Mouse (Mus musculus) bone marrow macrophage, adult 2 months (primary cell): ENCODE data around the gene Qprt. TPM values are rescaled to one million over a fixed set of nuclear protein-coding genes. Genes with fewer than 3 reads are reported as not detected.

Experiments
- H3K27ac ChIP-seq: 2 replicates; pipeline ENCODE4 v1.5.1; 2012; ENCODE audit warnings: low read depth, low read length; ENCODE audit not compliant: insufficient read depth
- H3K4me1 ChIP-seq: 2 replicates; pipeline ENCODE4 v1.6.1; 2012; ENCODE audit warnings: low read length; ENCODE audit not compliant: control insufficient read depth, insufficient read depth
- H3K4me3 ChIP-seq: 2 replicates; pipeline ENCODE4 v1.5.1; 2012; ENCODE audit warnings: mild to moderate bottlenecking, low read length, moderate library complexity; ENCODE audit not compliant: insufficient read depth
- CTCF ChIP-seq: IDR thresholded peaks from 2 replicates; pipeline ENCODE4 v1.5.1; 2012; ENCODE audit warnings: low read depth, mild to moderate bottlenecking, low read length, moderate library complexity
- POLR2A ChIP-seq: IDR thresholded peaks from 2 replicates; pipeline ENCODE4 v1.6.1; 2012; ENCODE audit warnings: mild to moderate bottlenecking, low read depth, low read length, borderline replicate concordance
- polyA plus RNA-seq: library from polyadenylated mRNA; stranded (reverse); fragments of >200 nt; gene quantifications from 2 replicates; pipeline ENCODE4 v1.2.4, GENCODE M21; 2012; ENCODE audit not compliant: missing spikeins, insufficient read depth, insufficient read length

Qprt gene
- polyA plus RNA-seq, result 0.71 TPM in 1 of 2 replicates, not detected in the other

GRCm38 (mm10) chr7:127121911-127122270 is at the start of gene Qprt:
Gene Qprt, minus strand, starts transcription at chr7:127122226.
- H3K27ac ChIP-seq, result peak within 1 kb of the TSS; percentile 61; the same call in 1 of the 2 replicates
- peaks cover 43% of the 10 kb centered on the region for H3K4me1 ChIP-seq
- no peak within 1 kb of the TSS for H3K4me3 ChIP-seq
- TF ChIP-seq POLR2A, result no peak
- no peak for TF ChIP-seq CTCF

GRCm38 (mm10) chr7:127166501-127166900 is 44.5 kb upstream of the Qprt start:
- Histone ChIP-seq H3K4me1 (peaks cover 42% of the 10 kb centered on the region), H3K4me3 (no peak overlapping the region), H3K27ac (peak overlapping the region; percentile 67)
- no peak for TF ChIP-seq CTCF
- no peak for TF ChIP-seq POLR2A

DNA sequence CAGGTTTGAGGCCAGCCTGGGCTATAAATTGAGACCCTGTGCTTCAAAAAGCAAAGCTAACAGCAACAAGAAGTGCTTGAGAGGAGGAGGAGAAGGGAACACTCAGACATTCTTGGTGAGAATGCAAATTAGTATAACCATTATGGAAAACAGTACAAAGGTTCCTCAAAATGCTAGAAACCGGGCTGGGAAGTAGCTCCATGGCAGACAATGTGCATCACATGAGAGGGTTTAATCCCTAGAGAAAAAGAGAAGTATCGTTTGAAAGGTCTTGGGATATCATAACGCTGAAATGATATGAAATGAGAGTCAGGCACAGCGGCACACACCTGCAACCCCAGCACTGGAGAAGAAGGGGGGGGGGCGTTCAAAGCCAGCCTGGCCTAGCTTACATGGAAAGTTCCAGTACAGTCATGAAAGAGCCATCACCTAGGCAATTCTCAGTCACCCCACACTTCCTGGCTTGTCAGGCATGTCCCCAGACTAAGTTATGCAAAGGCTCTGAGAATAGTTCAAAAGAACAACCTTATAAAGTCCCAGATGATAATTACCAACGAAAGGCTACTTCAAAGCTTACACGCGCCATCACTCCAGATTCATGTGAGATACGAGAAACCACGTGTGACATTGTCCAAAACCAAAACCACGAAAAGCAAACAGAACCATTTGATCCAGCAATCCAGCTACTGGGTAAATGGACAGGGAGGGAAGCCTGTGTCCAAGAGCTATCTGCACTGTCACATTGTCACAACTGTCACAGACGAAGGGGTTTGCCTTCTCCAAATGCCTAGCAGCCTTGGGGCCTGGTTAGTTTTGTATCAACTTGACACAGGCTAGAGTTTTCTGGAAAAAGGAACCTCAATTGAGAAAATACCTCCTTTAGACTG is 43.8 kb upstream of the Qprt start:
- TF ChIP-seq POLR2A (no peak), CTCF (no peak)
- Histone ChIP-seq H3K4me3 (no peak overlapping the region), H3K4me1 (peaks cover 42% of the 10 kb centered on the region), H3K27ac (peak overlapping the region; percentile 67)

GRCm38 (mm10) chr7:127164002-127164401 is 42.0 kb upstream of the Qprt start:
- H3K27ac ChIP-seq, result peak overlapping the region; percentile 33
- no peak overlapping the region for H3K4me3 ChIP-seq
- H3K4me1 ChIP-seq, result peaks cover 42% of the 10 kb centered on the region
- no peak for TF ChIP-seq CTCF
- TF ChIP-seq POLR2A, result no peak

- peaks cover 38% of the 10 kb centered on the region for H3K4me1 ChIP-seq
- H3K27ac ChIP-seq, result no peak overlapping the region
- H3K4me3 ChIP-seq, result no peak overlapping the region
- TF ChIP-seq POLR2A (no peak), CTCF (no peak)
Measured at GRCm38 (mm10) chr7:127162546-127162945, 40.5 kb upstream of the Qprt start.

- Histone ChIP-seq H3K4me1 (peaks cover 10% of the 10 kb centered on the region), H3K4me3 (no peak overlapping the region), H3K27ac (no peak overlapping the region)
- TF ChIP-seq CTCF (no peak), POLR2A (no peak)
Measured at GRCm38 (mm10) chr7:127157548-127157947, 35.5 kb upstream of the Qprt start.

DNA sequence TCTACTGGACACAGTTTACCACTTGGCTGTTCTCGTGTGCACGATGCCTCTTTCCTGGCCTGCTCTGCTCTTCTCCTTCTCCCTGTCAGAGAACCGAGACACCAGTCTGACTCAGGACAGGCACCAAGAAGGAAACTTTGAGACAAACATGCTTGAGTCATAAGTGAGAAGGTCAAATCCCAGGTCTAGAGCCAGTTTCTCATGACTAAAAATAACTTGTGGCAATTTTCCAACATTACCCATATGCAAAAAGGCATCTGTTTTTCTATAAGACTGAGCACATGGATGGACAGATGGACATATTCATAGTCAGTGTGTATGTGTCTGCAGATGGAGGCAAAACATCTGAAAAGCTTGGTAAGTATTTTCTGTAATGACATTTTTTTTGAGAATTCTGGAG is 31.5 kb upstream of the Qprt start:
- Histone ChIP-seq H3K4me1 (peaks cover 7% of the 10 kb centered on the region), H3K27ac (no peak overlapping the region), H3K4me3 (no peak overlapping the region)
- TF ChIP-seq POLR2A (no peak), CTCF (no peak)

DNA sequence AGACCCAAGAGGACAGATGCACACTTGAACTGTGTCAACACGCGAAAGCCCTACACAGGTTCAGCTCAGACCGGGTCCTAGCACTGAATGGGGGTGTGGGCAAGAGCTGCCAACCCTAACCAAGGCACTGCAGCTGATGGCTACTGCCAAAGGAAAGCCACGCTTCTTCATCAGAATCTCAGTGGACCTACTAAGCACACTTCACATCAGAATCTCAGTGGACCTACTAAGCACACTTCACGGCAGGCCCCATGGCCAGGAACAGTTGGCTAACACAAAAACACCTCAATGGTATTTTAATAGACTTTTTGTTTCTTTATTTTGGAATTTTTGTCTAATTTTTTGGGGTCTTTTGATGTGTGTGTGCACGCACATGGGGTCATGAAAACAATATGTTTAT is 30.4 kb upstream of the Qprt start:
- Histone ChIP-seq H3K4me1 (peaks cover 13% of the 10 kb centered on the region), H3K4me3 (no peak overlapping the region), H3K27ac (no peak overlapping the region)
- TF ChIP-seq CTCF, result no peak
- TF ChIP-seq POLR2A, result no peak

GRCm38 (mm10) chr7:127147901-127148300 is 25.9 kb upstream of the Qprt start:
- H3K27ac ChIP-seq, result no peak overlapping the region
- H3K4me1 ChIP-seq, result peaks cover 33% of the 10 kb centered on the region

GRCm38 (mm10) chr7:127146267-127146603 is 24.2 kb upstream of the Qprt start:
- H3K4me3 ChIP-seq, result no peak overlapping the region
- H3K4me1 ChIP-seq, result peaks cover 38% of the 10 kb centered on the region
- TF ChIP-seq POLR2A (no peak), CTCF (no peak)
- peak overlapping the region; percentile 34; the same call in 1 of the 2 replicates for H3K27ac ChIP-seq

More at GRCm38 (mm10) chr7:127147901-127148300, 25.9 kb upstream of the Qprt start:
- TF ChIP-seq CTCF (no peak), POLR2A (no peak)
- no peak overlapping the region for H3K4me3 ChIP-seq
